Mouse (Mus musculus) bone marrow, adult 2 months (tissue): Measurements from ENCODE around the gene Gm5129.

Experiments used
- CTCF ChIP-seq: fragments of 200-500 bp; IDR thresholded peaks from 2 replicates; pipeline ENCODE4 v1.5.1; 2011; ENCODE audit warnings: low read length, control low read depth; ENCODE audit not compliant: control insufficient read depth, insufficient read depth
- POLR2A ChIP-seq: fragments of 200-500 bp; IDR thresholded peaks from 2 replicates; pipeline ENCODE4 v1.6.1; 2011; ENCODE audit warnings: low read depth, mild to moderate bottlenecking, control low read depth, low read length, borderline replicate concordance; ENCODE audit not compliant: control insufficient read depth

DNA sequence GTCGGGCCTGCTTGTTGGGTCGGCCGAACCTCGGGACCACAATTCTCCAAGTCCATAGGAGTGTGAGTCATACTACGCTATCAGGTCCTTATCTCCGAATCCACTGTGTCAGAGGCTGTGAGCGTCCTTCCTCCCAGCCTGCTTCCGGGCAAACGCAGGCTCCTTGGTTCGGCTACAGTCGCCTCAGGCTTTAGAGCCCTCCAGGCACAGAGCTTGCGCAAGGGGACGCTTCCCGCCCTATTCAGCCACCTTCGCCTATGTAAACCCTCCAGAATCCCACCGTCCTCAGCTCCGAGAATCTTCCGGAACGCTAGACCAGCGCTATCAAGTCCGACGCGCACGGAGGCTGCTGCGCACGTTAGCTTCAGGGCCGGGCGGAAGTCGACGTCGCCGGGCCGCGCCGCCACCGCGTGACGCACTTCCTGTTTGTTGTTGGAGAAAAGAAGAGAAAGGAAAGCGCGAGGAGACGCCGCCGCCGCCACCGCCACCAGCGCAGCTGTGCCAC lies at the start of gene Gm5129, which contains the start of gene Dnajb6:
- TF ChIP-seq POLR2A (peak; percentile 95), CTCF (no peak)
